Mouse (Mus musculus) CD4-positive, CD25-positive, alpha-beta regulatory T cell, adult 4 months (primary cell): ENCODE results near the gene Ahcyl2. TPM values are rescaled to one million over a fixed set of nuclear protein-coding genes. Genes with fewer than 3 reads are reported as not detected.
"Not testable (repeated sequence)": the region's sequence is repeated elsewhere in the genome, so short reads cannot be mapped to it uniquely, and the experiment has no call there.

Experiments
- ATAC-seq: one replicate; pipeline ENCODE4 v1.8.0; 2017
- polyA plus RNA-seq, 2 experiments: library from polyadenylated mRNA; unstranded; fragments of 100-300 nt; shearing (Covaris generic); gene quantifications; one replicate each; pipeline ENCODE4 v1.2.1; 2017

Gene Ahcyl2
- 100 to 1,000 TPM in 1 of 2 experiments, 10 to 100 TPM in 1; 87.8 to 108 TPM for polyA plus RNA-seq

DNA sequence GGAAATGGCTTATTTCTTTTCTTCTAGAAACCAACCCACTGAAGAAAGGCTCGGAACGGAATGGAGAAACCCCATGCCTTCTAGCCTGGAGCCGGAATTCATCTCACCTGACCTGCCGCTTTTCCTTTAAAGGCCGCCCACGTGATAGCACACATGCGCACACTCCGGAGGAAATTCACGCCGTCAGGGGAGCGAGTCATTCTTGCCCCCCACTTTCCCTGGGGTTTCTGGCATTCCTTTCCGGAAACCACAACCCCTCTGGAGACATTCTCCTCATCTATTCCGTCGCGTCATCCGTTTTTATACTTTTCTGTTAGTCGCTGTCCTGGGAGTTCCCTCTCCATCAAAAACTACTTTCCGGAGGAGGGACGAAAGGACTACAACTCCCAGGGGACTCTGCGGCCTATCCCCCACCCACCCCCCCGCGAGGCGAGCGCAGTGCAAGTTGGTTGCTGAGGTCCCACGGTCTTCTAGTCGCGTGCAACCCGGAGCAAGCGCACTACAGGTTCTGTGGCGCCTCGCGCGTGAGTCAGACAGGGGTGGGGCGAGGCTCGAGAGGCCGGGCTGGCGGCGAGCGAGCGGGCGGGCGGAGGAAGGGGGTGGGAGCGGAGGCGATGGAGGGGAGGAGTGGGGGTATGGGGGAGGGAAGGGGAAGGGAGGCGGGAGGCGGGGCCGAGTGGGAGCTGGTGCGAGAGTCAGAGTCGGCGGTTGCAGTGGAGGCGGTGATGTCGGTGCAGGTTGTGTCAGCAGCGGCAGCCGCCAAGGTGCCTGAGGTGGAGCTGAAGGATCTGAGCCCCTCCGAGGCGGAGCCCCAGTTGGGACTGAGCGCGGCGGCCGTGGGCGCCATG lies at the start of gene Ahcyl2:
Gene Ahcyl2 (plus strand): TSS at position 199 of the 848 bp plus-strand sequence.
- ATAC-seq, result peak; percentile 88

DNA sequence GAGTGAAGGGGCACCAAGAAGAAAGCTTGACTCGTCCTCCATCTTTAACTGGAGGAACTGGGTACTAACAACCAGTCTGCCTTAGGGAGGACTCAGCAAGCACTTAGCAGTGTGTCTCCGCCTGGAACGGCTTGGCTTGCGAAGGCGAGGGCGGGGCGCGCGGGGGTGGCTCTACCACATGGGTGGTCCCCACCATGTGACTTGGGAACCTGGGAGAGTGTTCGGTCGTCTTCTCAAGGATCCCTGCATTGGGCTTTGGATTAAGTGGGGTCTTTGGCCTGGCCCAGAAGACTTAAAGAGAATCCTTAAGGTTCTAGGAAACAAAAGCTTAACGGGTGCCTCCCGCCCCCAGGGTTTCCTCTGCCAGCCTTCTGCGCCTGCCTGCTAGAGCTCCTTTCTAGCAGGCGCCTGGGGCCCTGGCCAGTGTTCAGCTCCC lies 48.9 kb upstream of the Ahcyl2 start:
- ATAC-seq, result no peak

DNA sequence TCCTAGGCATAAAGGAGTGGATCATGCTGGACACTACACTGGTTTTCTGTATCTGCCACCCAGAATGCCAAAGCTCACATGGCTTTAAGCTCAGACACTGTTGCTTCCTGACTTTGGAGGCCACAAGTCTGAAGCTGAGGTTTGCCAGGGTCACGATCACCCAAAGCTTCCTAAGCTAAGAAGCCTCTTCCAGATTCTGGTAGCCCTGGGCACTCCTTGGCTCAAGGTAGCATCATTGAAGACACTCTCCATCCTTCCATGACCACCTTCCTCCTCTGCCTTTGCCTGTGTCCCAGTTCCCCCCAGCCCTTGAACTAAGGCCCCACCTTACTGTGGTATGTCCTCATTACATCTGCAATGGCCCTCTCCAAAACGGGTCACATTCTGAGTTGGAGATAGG lies 45.9 kb upstream of the Ahcyl2 start:
- ATAC-seq, result no peak

DNA sequence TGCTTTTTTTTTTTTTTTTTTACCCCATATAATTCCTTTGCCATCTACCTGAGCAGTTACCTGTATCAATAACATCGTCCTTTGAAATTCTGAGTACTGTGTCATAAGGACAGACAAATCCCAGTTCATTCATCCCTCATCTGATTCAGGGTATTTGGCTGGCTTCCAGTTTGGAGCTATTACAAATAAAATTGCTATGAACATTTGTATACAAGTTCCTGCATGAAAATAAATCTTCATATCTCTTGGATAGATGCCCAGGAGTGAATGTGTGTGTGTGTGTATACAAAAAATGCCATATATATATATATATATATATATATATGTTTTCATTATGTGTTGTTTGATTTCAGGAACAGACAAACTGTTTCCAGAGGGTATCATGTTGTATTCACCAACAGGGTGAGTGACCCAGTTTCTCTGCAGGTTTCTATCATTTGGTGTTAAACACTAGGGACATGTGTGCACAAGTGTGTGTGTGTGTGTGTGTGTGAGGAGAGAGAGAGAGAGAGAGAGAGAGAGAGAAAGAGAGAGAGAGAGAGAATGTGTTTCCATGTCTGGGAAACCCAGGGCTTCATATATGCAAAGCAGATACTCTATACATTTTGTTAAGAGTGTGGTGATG lies 41.1 kb upstream of the Ahcyl2 start:
- no peak for ATAC-seq

DNA sequence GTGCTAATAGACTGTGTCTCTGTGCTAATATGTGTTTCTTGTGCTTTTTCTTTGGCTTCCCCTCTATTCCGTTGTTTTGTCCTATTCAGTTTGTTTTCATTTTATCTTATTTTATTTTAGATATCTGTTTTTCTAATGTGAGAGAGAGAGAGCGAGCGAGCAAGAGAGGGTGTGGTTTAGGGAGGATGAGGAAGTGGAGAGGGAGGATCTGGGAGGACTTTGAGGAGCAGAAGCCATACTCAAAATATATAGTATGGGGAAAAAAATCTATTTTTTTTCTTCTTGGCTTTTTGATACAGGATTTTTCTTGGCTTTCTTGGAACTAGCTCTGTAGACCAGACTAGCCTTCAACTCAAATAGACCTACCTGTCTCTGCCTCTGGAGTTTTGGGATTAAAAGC lies 39.8 kb upstream of the Ahcyl2 start:
- no peak for ATAC-seq

DNA sequence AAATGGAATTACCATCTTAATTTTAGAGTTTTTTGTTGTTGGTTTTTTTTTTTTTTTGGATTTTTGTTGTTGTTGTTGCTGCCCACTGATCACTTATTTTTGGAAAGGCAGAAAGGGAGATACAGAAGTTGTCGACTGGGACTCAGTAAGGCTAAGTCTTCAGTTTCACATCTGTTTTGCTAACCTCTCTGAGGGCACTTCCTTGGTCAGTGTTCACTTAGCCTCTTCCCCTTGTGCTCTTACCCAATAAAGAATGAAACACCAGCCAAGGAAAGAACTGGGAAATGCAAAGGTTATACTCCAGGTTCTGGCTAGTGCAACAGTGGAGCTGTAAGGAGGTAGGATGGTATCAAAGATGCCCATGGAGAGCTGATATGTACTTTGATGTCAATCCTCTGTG lies 38.3 kb upstream of the Ahcyl2 start:
- ATAC-seq, result no peak

GRCm38 (mm10) chr6:29735336-29735688 lies 32.5 kb upstream of the Ahcyl2 start, which contains the start of gene Smo:
Smo (plus strand) TSS chr6:29735503.
- peak; percentile 47 for ATAC-seq

GRCm38 (mm10) chr6:29735689-29736451 lies 31.9 kb upstream of the Ahcyl2 start:
- ATAC-seq, result peak; percentile 26

GRCm38 (mm10) chr6:29736610-29737458 lies 31.0 kb upstream of the Ahcyl2 start:
- ATAC-seq, result no peak

GRCm38 (mm10) chr6:29751466-29752152 lies 16.2 kb upstream of the Ahcyl2 start:
- ATAC-seq, result no peak

GRCm38 (mm10) chr6:29753336-29753735 lies 14.5 kb upstream of the Ahcyl2 start:
- ATAC-seq, result no peak

- no peak for ATAC-seq
Observed at GRCm38 (mm10) chr6:29756001-29756400, 11.8 kb upstream of the Ahcyl2 start.

- ATAC-seq, result no peak
Observed at GRCm38 (mm10) chr6:29756476-29756875, 11.3 kb upstream of the Ahcyl2 start.

GRCm38 (mm10) chr6:29758417-29758816 lies 9.4 kb upstream of the Ahcyl2 start:
- ATAC-seq, result peak; percentile 65

DNA sequence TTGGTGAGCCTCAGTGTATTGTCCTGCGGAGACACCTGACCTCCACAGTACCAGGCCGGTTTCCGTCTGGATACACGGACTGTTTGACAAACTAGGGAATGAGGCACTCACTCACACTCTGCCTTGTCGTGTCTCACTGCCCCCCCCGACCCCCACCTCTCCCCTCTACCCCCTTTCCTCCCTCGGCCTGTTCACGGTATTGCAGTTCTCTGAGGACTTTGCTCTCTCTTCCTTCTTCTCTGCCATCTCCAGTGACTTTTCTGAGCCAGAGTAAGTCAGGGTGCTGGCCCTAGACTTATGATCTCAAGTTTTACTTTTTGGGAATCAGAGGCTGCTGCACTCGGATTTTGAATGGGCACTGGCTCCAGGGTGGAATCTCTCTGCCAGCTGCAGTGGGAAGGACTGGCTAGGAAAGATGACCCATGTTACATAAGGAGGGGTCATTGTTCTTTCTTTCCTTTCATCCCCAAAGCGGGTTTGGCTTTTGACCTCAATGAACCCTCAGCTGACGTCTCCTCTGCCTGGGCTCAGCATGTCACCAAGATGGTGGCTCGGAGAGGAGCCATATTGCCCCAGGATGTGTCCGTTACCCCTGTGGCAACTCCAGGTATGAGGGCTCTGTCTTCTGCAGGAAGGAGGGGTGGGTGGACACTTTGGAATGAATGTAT lies 8.7 kb upstream of the Ahcyl2 start:
- ATAC-seq, result no peak

DNA sequence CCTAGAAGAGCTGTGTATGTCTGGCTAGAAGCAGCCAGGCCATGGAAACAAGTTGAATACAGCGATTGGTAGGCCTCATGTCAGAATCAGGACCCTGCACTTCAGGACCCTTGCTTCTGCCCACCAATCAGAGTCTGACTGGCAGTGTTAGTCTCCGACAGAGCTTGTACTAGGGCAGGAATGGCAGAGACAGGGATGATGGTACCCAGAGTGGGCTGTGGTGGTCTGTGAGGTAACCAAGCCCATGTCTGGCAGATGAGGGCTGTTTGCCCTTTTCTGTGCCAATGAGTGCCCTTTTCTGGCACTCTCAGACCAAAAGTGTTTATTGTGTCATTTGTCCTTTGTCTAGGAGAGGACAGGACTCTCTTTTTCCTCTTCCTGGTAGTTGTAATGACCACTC lies 7.4 kb upstream of the Ahcyl2 start:
- not testable (repeated sequence) for ATAC-seq

- no peak for ATAC-seq
Observed at GRCm38 (mm10) chr6:29761282-29761681, 6.5 kb upstream of the Ahcyl2 start.

GRCm38 (mm10) chr6:29762524-29762923 lies 5.3 kb upstream of the Ahcyl2 start:
- peak; percentile 48 for ATAC-seq

- ATAC-seq, result no peak
Observed at GRCm38 (mm10) chr6:29766874-29767273, 937 bp upstream of the Ahcyl2 start.

DNA sequence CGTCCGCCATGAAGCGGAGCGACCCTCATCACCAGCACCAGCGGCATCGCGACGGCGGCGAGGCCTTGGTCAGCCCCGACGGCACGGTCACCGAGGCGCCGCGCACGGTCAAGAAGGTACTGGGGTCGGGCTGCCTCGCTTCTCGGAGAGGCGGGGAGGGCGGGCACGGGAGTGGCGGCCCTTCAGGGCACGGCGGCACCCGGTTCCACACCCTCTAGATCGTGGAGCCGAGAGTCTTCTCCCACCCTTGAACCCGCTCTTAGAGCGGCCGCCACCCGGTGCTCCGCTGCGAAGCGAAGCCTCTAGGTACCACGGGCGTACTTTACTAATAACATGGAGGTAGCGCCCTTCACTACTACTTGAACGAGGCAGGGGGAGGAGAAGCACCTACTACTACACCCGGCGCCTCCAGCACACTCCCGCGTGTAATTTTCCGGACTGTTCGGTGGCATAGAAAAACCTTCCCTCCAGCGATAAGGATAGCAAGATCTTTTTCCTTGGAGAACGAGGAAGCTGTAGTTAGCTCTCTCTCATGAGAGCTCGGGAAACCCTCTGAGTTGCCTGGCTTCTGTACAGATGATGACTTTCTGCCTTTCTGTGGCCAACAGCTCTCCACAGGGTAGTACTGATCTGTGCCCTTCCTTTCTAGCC lies 1.1 kb downstream of the Ahcyl2 start:
- peak; percentile 32 for ATAC-seq
